Mouse (Mus musculus): Measurements from ENCODE around the gene Rcn1. TPM values are rescaled to one million over a fixed set of nuclear protein-coding genes. Genes with fewer than 3 reads are reported as not detected.

The Rcn1 gene
- polyA plus RNA-seq (2016; fragmentation: Nextera tagmentation; extraction: Ambion mirVana): 109 and 111 TPM in 2 replicates

DNA sequence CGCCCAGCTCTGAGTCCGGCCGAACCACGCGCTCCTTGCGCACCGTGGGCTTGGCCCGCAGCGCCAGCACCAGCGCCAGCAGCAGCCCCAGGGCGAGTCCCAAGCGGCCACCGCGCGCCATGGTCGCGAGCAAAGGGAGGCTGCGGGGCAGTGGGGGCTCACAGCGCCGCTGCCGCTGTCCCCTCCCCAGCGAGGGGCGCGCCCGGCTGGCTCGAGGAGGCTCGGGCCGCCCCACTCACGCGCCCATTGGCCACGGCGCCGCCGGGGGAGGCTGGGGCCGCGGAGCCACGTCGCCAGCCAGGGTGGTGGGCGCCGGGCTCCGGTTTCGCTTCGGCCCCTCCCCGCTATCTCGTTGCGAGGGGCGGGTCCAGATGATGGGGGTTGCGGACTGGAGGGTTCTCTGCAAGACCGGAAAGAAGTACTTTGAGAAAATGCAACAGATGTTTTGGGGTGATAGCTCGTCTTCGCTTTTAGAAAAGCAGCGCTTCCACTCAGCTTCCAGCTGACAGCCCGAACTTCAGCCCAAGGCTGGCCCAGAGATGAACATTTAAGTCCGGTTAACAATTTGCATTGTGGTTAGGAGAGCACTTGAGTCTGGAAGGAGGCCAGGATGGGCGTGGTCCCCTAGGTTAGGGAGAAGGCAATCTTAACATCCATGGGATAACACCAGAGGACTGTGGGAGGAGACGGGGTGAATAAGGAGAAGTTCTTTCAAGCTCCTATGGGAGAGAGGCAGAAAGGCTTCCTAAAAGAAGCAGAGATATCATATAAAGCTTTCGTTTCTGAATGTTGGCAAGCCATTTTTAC, at the start of gene Rcn1:
Gene Rcn1 (minus strand): TSS at position 235 of the 807 bp plus-strand sequence.
- whole genome bisulfite sequencing: 1% methylated on average over 57 of the region's 57 CpGs
- no peaks in the 10 kb centered on the region for H3K27me3 ChIP-seq (replicated peaks)
- peaks cover 21% of the 10 kb centered on the region for H3K4me1 ChIP-seq
- H3K9me3 ChIP-seq: no peaks in the 10 kb centered on the region
- peak within 1 kb of the TSS; percentile 94 for H3K4me2 ChIP-seq (replicated peaks)
- no peaks in the 10 kb centered on the region for H3K36me3 ChIP-seq
- H3K4me3 ChIP-seq: peak within 1 kb of the TSS; percentile 69
- peak within 1 kb of the TSS; percentile 60; the same call in 1 of the 2 replicates for H3K27ac ChIP-seq
- ATAC-seq (ENCODE audit: low FRiP score, low read depth): peak; percentile 92
- H3K9ac ChIP-seq: peak within 1 kb of the TSS; percentile 85

DNA sequence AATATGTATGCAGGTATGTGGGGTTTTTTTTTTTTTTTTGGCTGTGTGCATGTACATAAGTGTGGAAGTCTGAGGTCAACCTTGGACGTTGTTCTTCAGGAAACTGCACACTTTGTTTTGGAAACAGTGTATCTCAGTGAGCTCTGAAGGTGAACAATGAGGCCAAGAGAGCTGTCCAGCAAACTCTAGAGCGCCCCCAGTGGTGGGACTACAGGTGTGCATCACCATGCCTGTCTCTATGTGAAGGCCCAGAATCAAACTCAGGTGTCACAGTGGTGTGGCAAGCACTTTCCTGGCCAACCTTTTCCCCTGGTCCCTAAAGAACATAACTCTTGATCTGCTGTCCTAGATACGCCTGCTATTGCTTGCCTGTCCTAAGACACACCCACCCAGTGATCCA, 45.0 kb upstream of the Rcn1 start:
- Histone ChIP-seq H3K4me2 (replicated peaks) (no peak overlapping the region), H3K4me3 (no peak overlapping the region), H3K9ac (no peak overlapping the region), H3K27ac (no peak overlapping the region), H3K36me3 (no peaks in the 10 kb centered on the region), H3K9me3 (no peaks in the 10 kb centered on the region), H3K4me1 (no peaks in the 10 kb centered on the region; the same call in 1 of the 2 replicates), H3K27me3 (replicated peaks) (no peaks in the 10 kb centered on the region)
- WGBS: 42% methylated on average over 3 of the region's 3 CpGs
- ATAC-seq (ENCODE audit: low FRiP score, low read depth): no peak

DNA sequence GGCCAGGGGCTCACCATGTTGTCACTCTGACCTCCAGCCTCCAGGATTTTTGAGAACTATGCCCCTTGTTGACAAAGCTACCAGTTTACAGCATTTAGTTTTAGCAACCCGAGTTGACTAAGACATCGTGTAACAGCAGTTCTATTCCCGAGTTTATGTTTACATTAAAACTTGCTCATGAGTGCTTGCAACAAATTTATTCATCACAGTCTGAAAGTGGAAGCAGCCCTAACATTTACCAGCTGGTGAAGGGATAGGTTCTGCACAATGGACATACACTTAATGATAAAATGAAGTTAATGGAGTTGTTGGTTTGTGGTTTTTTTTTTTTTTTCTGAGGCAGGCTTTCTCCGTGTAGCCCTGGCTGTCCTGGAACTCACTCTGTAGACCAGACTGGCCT, 39.9 kb upstream of the Rcn1 start:
- Histone ChIP-seq H3K36me3 (no peaks in the 10 kb centered on the region), H3K27ac (no peak overlapping the region), H3K9ac (no peak overlapping the region), H3K9me3 (no peaks in the 10 kb centered on the region), H3K27me3 (replicated peaks) (no peaks in the 10 kb centered on the region), H3K4me3 (no peak overlapping the region), H3K4me2 (replicated peaks) (no peak overlapping the region), H3K4me1 (no peaks in the 10 kb centered on the region)
- 85% methylated on average over 4 of the region's 4 CpGs for WGBS
- no peak for ATAC-seq (ENCODE audit: low FRiP score, low read depth)

- Histone ChIP-seq H3K27ac (no peak overlapping the region), H3K4me2 (replicated peaks) (no peak overlapping the region), H3K4me1 (no peaks in the 10 kb centered on the region), H3K9me3 (no peaks in the 10 kb centered on the region), H3K36me3 (no peaks in the 10 kb centered on the region), H3K9ac (no peak overlapping the region), H3K4me3 (no peak overlapping the region), H3K27me3 (replicated peaks) (no peaks in the 10 kb centered on the region)
- 92% methylated on average over 2 of the region's 2 CpGs for WGBS
- ATAC-seq (ENCODE audit: low FRiP score, low read depth): no peak
Measured at GRCm38 (mm10) chr2:105438525-105438924, 39.4 kb upstream of the Rcn1 start.

DNA sequence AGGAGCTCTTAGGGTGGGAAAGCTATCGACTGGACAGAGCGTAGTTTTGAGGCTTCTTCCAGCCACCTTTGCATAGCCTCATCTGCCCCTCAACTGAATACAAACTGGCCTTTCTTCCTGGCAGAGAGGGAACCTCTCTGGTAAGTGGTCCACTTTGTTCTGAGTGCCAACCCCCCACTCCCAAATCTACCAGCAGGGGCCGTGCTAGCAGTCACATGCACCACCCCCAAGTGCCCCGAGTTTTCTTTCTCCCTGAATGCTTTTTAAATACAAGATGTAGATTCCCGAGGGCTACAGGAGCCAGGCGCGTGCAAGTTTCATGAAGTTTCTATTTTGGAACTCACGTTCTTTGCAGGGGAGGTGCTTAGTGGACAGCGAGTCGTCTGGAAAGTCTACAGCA, 33.8 kb upstream of the Rcn1 start:
- no peak for ATAC-seq (ENCODE audit: low FRiP score, low read depth)
- peak overlapping the region; percentile 38 for H3K4me2 ChIP-seq (replicated peaks)
- H3K9ac ChIP-seq: no peak overlapping the region

GRCm38 (mm10) chr2:105430373-105430772, 31.3 kb upstream of the Rcn1 start:
- Histone ChIP-seq H3K4me2 (replicated peaks) (no peak overlapping the region), H3K4me1 (no peaks in the 10 kb centered on the region; the same call in 1 of the 2 replicates), H3K36me3 (no peaks in the 10 kb centered on the region), H3K9me3 (no peaks in the 10 kb centered on the region), H3K9ac (no peak overlapping the region), H3K27ac (no peak overlapping the region), H3K4me3 (no peak overlapping the region), H3K27me3 (replicated peaks) (no peaks in the 10 kb centered on the region)
- whole genome bisulfite sequencing: 81% methylated on average over 5 of the region's 5 CpGs
- ATAC-seq (ENCODE audit: low FRiP score, low read depth): no peak

More for the DNA sequence above, 33.8 kb upstream of the Rcn1 start:
- H3K4me3 ChIP-seq: no peak overlapping the region
- whole genome bisulfite sequencing: 20% methylated on average over 10 of the region's 10 CpGs
- H3K27me3 ChIP-seq (replicated peaks): no peaks in the 10 kb centered on the region
- H3K36me3 ChIP-seq: no peaks in the 10 kb centered on the region
- H3K9me3 ChIP-seq: no peaks in the 10 kb centered on the region
- no peaks in the 10 kb centered on the region; the same call in 1 of the 2 replicates for H3K4me1 ChIP-seq
- H3K27ac ChIP-seq: no peak overlapping the region

DNA sequence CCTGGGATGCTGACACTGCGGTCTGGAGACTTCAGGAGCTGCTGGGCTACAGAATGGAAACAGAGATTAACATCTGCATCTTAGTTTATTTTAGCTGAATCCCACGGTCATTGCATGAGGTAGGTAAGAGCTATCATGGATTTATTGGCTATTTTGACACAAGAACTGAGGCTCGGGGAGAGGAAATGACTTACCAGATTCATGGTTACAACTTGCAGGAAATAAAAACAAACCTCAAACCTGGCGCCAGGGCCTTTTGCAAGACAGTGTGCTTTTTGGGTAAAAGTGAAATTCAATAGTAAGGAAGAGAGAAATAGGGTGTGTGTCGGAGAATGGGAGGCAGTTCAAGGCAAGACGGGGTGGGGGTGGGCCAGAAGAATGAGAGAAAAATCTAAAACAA, 30.8 kb upstream of the Rcn1 start:
- Histone ChIP-seq H3K4me3 (no peak overlapping the region), H3K9me3 (no peaks in the 10 kb centered on the region), H3K27me3 (replicated peaks) (no peaks in the 10 kb centered on the region), H3K9ac (no peak overlapping the region), H3K4me2 (replicated peaks) (no peak overlapping the region), H3K27ac (no peak overlapping the region), H3K36me3 (no peaks in the 10 kb centered on the region), H3K4me1 (no peaks in the 10 kb centered on the region; the same call in 1 of the 2 replicates)
- 79% methylated on average over 6 of the region's 6 CpGs for WGBS
- ATAC-seq (ENCODE audit: low FRiP score, low read depth): no peak

DNA sequence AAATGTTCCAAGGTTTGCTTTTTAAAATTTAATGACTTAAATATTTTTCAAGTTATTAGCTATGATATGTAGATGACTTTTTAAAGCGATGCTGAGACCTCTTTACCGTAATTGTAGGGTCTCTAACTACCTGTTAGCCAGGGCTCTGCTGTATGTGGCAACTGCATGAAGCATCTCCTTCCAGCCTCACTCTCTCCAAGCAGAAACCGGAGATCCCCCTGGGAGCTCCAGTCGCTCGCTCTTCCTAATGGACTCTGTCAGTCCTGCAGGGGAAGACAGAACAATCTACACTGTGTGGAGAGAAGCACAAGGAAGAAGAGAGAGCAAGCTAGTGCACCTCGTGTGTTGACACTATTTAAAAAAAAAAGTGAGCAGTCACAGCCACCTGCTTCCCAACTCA, 29.3 kb upstream of the Rcn1 start:
- Histone ChIP-seq H3K27ac (no peak overlapping the region), H3K9me3 (no peaks in the 10 kb centered on the region), H3K27me3 (replicated peaks) (no peaks in the 10 kb centered on the region), H3K36me3 (no peaks in the 10 kb centered on the region), H3K9ac (no peak overlapping the region), H3K4me1 (no peaks in the 10 kb centered on the region; the same call in 1 of the 2 replicates), H3K4me3 (no peak overlapping the region), H3K4me2 (replicated peaks) (no peak overlapping the region)
- 21% methylated on average over 6 of the region's 6 CpGs for WGBS
- ATAC-seq (ENCODE audit: low FRiP score, low read depth): no peak

DNA sequence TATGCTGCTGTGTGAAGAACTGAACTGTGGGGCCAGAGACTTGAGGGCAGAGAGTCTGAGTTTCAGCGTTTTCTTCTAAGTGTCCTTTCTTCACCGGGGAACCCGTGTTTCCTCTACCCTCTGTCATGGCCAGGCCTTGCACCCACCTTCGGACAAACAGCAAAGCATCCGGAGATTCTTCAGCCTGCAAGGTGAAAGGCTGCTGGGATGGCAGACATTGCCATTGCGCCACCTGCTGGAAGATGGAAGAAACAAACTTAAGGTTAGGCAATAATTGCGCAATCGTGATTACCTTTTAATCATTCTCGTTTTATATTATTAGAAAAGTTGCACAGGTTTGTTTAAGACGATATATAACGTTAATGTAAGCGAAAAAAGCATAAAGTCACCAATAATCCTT, 28.9 kb upstream of the Rcn1 start:
- Histone ChIP-seq H3K4me2 (replicated peaks) (no peak overlapping the region), H3K27ac (no peak overlapping the region), H3K36me3 (no peaks in the 10 kb centered on the region), H3K4me3 (no peak overlapping the region), H3K9me3 (no peaks in the 10 kb centered on the region), H3K27me3 (replicated peaks) (no peaks in the 10 kb centered on the region), H3K9ac (no peak overlapping the region), H3K4me1 (no peaks in the 10 kb centered on the region; the same call in 1 of the 2 replicates)
- whole genome bisulfite sequencing: 5% methylated on average over 12 of the region's 12 CpGs
- no peak for ATAC-seq (ENCODE audit: low FRiP score, low read depth)

DNA sequence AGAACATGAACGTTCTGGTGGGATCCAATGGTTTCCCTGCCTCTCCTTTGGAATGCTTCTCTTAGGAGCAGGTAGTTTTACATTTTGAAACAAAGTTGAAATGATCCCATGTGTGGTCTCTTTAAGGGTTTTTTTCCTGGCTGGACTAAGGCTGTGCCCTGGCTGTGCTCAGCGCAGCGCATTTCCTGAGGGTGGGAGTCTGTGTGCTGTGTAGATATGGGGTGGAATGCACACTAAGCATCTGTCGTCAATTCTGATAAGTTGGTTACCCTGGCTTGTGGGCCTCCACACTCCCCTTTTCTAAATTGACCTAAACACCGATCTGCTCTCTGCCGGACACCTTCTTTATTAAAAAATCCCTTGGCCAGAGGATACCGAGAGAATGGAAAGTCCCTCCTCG, 28.3 kb upstream of the Rcn1 start:
- H3K4me1 ChIP-seq: no peaks in the 10 kb centered on the region; the same call in 1 of the 2 replicates
- H3K4me3 ChIP-seq: no peak overlapping the region
- no peak overlapping the region for H3K27ac ChIP-seq
- 80% methylated on average over 8 of the region's 8 CpGs for WGBS
- H3K4me2 ChIP-seq (replicated peaks): no peak overlapping the region
- H3K36me3 ChIP-seq: no peaks in the 10 kb centered on the region
- ATAC-seq (ENCODE audit: low FRiP score, low read depth): no peak
- no peaks in the 10 kb centered on the region for H3K9me3 ChIP-seq
- no peak overlapping the region for H3K9ac ChIP-seq
- H3K27me3 ChIP-seq (replicated peaks): no peaks in the 10 kb centered on the region

DNA sequence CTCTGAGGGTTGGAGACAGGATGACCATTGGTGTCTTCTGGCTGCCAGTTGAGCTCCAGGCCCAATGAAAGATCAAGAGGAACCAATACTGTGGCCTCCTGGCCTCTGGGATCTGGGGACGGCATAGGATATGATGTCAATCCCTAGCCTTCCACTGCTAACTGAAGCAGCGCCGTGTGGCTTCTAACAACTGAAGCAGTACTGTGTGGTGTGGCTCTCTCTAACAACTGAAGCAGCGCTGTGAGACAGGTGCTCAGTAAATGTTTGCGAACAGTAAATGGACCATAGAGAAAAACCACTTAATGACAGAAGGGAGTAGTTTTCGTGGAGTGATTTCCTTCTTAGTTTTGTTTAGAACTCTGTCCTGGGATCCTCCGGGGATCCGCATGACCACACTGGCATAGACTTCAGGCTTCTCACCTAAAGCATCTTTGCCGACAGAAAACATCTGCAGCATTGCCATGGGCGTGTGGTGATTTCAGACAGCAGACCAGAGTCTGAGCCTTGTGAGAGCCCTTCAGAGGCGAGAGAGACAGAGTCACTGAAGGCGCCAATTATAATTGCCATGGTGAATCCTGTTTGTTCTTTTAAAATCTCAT, 19.6 kb upstream of the Rcn1 start:
- Histone ChIP-seq H3K36me3 (no peaks in the 10 kb centered on the region), H3K9me3 (no peaks in the 10 kb centered on the region), H3K4me1 (no peaks in the 10 kb centered on the region; the same call in 1 of the 2 replicates), H3K9ac (no peak overlapping the region), H3K27ac (no peak overlapping the region), H3K27me3 (replicated peaks) (no peaks in the 10 kb centered on the region), H3K4me2 (replicated peaks) (no peak overlapping the region), H3K4me3 (no peak overlapping the region)
- 89% methylated on average over 12 of the region's 12 CpGs for WGBS
- no peak for ATAC-seq (ENCODE audit: low FRiP score, low read depth)

- ATAC-seq (ENCODE audit: low FRiP score, low read depth): no peak
- no peak overlapping the region for H3K4me3 ChIP-seq
- no peaks in the 10 kb centered on the region; the same call in 1 of the 2 replicates for H3K4me1 ChIP-seq
- H3K9ac ChIP-seq: no peak overlapping the region
- H3K9me3 ChIP-seq: no peaks in the 10 kb centered on the region
- WGBS: 81% methylated on average over 5 of the region's 5 CpGs
- H3K27ac ChIP-seq: no peak overlapping the region
- no peaks in the 10 kb centered on the region for H3K27me3 ChIP-seq (replicated peaks)
- H3K4me2 ChIP-seq (replicated peaks): no peak overlapping the region
- no peaks in the 10 kb centered on the region for H3K36me3 ChIP-seq
Measured at GRCm38 (mm10) chr2:105417663-105418062, 18.5 kb upstream of the Rcn1 start.
